Mouse (Mus musculus) heart, adult 9 months (tissue): ENCODE data around the gene AI661453.

Source experiments
- DNase-seq, 2 experiments: peaks; one replicate each; pipeline ENCODE4 v3.0.0; 2022; ENCODE audit warnings: low spot score in 2 of 2

Gene AI661453

GRCm38 (mm10) chr17:47440359-47440890 lies 4.0 kb downstream of the AI661453 start:
- DNase-seq: no peak

- DNase-seq: no peak
Measured at GRCm38 (mm10) chr17:47441296-47442051, 5.1 kb downstream of the AI661453 start.

- DNase-seq: no peak
Measured at GRCm38 (mm10) chr17:47442271-47442670, 5.9 kb downstream of the AI661453 start.

- no peak for DNase-seq
Measured at GRCm38 (mm10) chr17:47444113-47444512, 7.7 kb downstream of the AI661453 start.

GRCm38 (mm10) chr17:47445518-47445917 lies 9.1 kb downstream of the AI661453 start:
- DNase-seq: no peak

- DNase-seq: no peak
Measured at GRCm38 (mm10) chr17:47446025-47446424, 9.6 kb downstream of the AI661453 start.

GRCm38 (mm10) chr17:47446561-47446960 lies 10.1 kb downstream of the AI661453 start:
- DNase-seq: no peak

- DNase-seq: no peak
Measured at GRCm38 (mm10) chr17:47448523-47449372, 12.3 kb downstream of the AI661453 start.

GRCm38 (mm10) chr17:47449432-47449831 lies 13.0 kb downstream of the AI661453 start:
- no peak for DNase-seq

- DNase-seq: no peak
Measured at GRCm38 (mm10) chr17:47450239-47450638, 13.8 kb downstream of the AI661453 start.

- no peak for DNase-seq
Measured at GRCm38 (mm10) chr17:47450880-47451565, 14.6 kb downstream of the AI661453 start.

GRCm38 (mm10) chr17:47452886-47453285 lies 16.5 kb downstream of the AI661453 start:
- no peak for DNase-seq

GRCm38 (mm10) chr17:47454675-47455074 lies 18.3 kb downstream of the AI661453 start:
- no peak for DNase-seq

GRCm38 (mm10) chr17:47458310-47458709 lies 21.9 kb downstream of the AI661453 start:
- no peak for DNase-seq

GRCm38 (mm10) chr17:47458936-47459335 lies 22.5 kb downstream of the AI661453 start:
- DNase-seq: no peak

GRCm38 (mm10) chr17:47459341-47459919 lies 23.0 kb downstream of the AI661453 start:
- DNase-seq: no peak

GRCm38 (mm10) chr17:47461688-47462087 lies 25.3 kb downstream of the AI661453 start:
- DNase-seq: no peak

- DNase-seq: no peak
Measured at GRCm38 (mm10) chr17:47462209-47462608, 25.8 kb downstream of the AI661453 start.

- DNase-seq: no peak
Measured at GRCm38 (mm10) chr17:47462728-47463388, 26.4 kb downstream of the AI661453 start.

GRCm38 (mm10) chr17:47464248-47464965 lies 28.0 kb downstream of the AI661453 start:
- DNase-seq: no peak
